Mouse (Mus musculus) forebrain, embryonic 12.5 days (tissue): ENCODE results near the gene Stfa3. TPM values are rescaled to one million over a fixed set of nuclear protein-coding genes. Genes with fewer than 3 reads are reported as not detected.

Source experiments
- ATAC-seq: fragments of 200-750 bp; cut with Nextera tagmentation; 2 replicates; pipeline ENCODE4 v1.8.0; 2017; ENCODE audit warnings: moderate TSS enrichment; ENCODE audit not compliant: low FRiP score
- H3K27ac ChIP-seq: fragments of 300-500 bp; sonication (generic); 2 replicates; pipeline ENCODE4 v1.5.1; 2016; ENCODE audit warnings: mild to moderate bottlenecking
- H3K27me3 ChIP-seq: fragments of 300-500 bp; sonication (generic); 2 replicates; pipeline ENCODE4 v1.6.1; 2016; ENCODE audit warnings: mild to moderate bottlenecking
- H3K36me3 ChIP-seq: fragments of 300-500 bp; sonication (generic); replicated peaks from 2 replicates; pipeline ENCODE4 v1.6.1; 2016; ENCODE audit warnings: mild to moderate bottlenecking
- H3K4me1 ChIP-seq: fragments of 300-500 bp; sonication (generic); 2 replicates; pipeline ENCODE4 v1.6.1; 2016
- H3K4me2 ChIP-seq: fragments of 300-500 bp; sonication (generic); 2 replicates; pipeline ENCODE4 v1.6.1; 2016; ENCODE audit warnings: mild to moderate bottlenecking, moderate library complexity
- H3K4me3 ChIP-seq: fragments of 300-500 bp; sonication (generic); replicated peaks from 2 replicates; pipeline ENCODE4 v1.5.1; 2016; ENCODE audit warnings: mild to moderate bottlenecking
- H3K9ac ChIP-seq: fragments of 300-500 bp; sonication (generic); 2 replicates; pipeline ENCODE4 v1.6.1; 2016; ENCODE audit warnings: mild to moderate bottlenecking
- H3K9me3 ChIP-seq: fragments of 300-500 bp; sonication (generic); 2 replicates; pipeline ENCODE4 v1.6.1; 2016
- WGBS: fragments of 180-500 bp; shearing (Covaris S2); methylation state at CpG from one replicate; pipeline ENCODE4 v1.1.7; 2016; 5-methylcytosine and 5-hydroxymethylcytosine counted together
- polyA plus RNA-seq: library from polyadenylated mRNA; unstranded; fragments of >200 nt; fragmentation: Nextera tagmentation; extraction: Ambion mirVana; gene quantifications from 2 replicates; pipeline ENCODE4 v1.2.1, GENCODE M21; 2016

The Stfa3 gene
- polyA plus RNA-seq, result not detected in 2 replicates

DNA sequence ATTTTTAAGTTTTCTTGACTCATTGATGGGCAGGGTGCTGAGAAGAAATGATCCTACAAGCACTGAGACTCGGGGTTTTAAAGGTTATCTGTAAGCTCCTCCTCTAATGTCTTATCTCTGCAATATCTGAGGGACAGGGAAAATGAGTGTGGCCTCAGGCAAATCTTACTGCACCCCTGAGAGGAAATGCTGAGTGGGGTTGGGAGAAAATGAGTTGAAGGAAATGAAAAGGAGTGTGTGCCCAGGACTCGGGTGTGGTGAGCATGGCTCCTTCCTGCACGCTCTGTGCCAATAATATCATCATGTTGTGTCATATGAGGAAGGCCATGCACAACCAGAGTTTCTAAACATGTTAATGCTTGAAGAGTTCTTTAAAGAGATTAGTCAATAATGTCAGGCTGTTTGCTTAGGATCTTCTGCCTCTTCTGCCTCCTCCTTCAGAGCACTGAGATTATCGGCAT lies at the start of gene Stfa3:
TSS of gene Stfa3 (minus strand) at position 51 of the 461 bp plus-strand sequence.
- ATAC-seq, result no peak
- H3K9me3 ChIP-seq, result no peaks in the 10 kb centered on the region
- WGBS, result 91% methylated on average over 4 of the region's 4 CpGs
- H3K27ac ChIP-seq, result no peak within 1 kb of the TSS
- no peak within 1 kb of the TSS for H3K4me3 ChIP-seq
- H3K27me3 ChIP-seq, result no peaks in the 10 kb centered on the region
- H3K4me1 ChIP-seq, result 0 out of 2 replicates have a peak, but pooled peaks cover 5% of the 10 kb centered on the region
- H3K36me3 ChIP-seq, result no peaks in the 10 kb centered on the region
- no peak within 1 kb of the TSS for H3K9ac ChIP-seq
- no peak within 1 kb of the TSS for H3K4me2 ChIP-seq

DNA sequence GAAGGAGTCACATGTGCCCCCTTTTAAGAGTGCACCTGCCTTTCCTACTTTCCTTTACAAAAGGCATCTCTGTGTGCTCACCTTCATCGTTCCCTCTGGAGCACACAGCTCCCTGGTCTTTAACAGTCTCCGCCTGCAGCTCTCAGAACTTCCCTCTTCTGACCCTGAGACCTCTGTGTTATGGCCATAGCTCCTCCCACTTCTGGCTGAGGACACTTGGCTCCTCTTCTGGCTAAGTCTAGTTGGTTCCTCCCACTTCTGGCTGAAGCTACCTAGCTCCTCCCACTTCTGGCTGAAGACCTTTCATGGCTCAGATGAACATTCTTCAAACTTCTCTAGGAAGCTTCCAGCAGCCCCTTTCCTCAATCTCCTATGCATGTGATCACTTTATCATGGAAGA lies 47.1 kb upstream of the Stfa3 start:
- Histone ChIP-seq H3K27me3 (no peaks in the 10 kb centered on the region), H3K36me3 (no peaks in the 10 kb centered on the region), H3K9ac (no peak overlapping the region), H3K4me2 (no peak overlapping the region), H3K4me3 (no peak overlapping the region), H3K4me1 (no peaks in the 10 kb centered on the region), H3K27ac (no peak overlapping the region), H3K9me3 (no peaks in the 10 kb centered on the region)
- ATAC-seq, result no peak
- WGBS, result 85% methylated on average over 2 of the region's 2 CpGs

GRCm38 (mm10) chr16:36492420-36492819 lies 37.2 kb upstream of the Stfa3 start:
- Histone ChIP-seq H3K4me3 (no peak overlapping the region), H3K4me2 (no peak overlapping the region), H3K9ac (no peak overlapping the region), H3K36me3 (no peaks in the 10 kb centered on the region), H3K9me3 (no peaks in the 10 kb centered on the region), H3K27ac (no peak overlapping the region), H3K27me3 (no peaks in the 10 kb centered on the region), H3K4me1 (no peaks in the 10 kb centered on the region)
- 94% methylated on average over 1 of the region's 1 CpGs for WGBS
- ATAC-seq, result no peak

- no peak for ATAC-seq
- Histone ChIP-seq H3K4me2 (no peak overlapping the region), H3K9ac (no peak overlapping the region), H3K27me3 (no peaks in the 10 kb centered on the region), H3K4me3 (no peak overlapping the region), H3K4me1 (no peaks in the 10 kb centered on the region), H3K36me3 (no peaks in the 10 kb centered on the region), H3K9me3 (no peaks in the 10 kb centered on the region), H3K27ac (no peak overlapping the region)
- WGBS, result 87% methylated on average over 9 of the region's 9 CpGs
Observed at GRCm38 (mm10) chr16:36476866-36477265, 21.7 kb upstream of the Stfa3 start.

GRCm38 (mm10) chr16:36475530-36475929 lies 20.3 kb upstream of the Stfa3 start:
- Histone ChIP-seq H3K27ac (no peak overlapping the region), H3K27me3 (no peaks in the 10 kb centered on the region), H3K4me1 (peaks cover 5% of the 10 kb centered on the region; the same call in 1 of the 2 replicates), H3K4me2 (no peak overlapping the region), H3K9me3 (no peaks in the 10 kb centered on the region), H3K4me3 (no peak overlapping the region), H3K36me3 (no peaks in the 10 kb centered on the region), H3K9ac (no peak overlapping the region)
- ATAC-seq, result no peak
- 89% methylated on average over 3 of the region's 3 CpGs for WGBS

DNA sequence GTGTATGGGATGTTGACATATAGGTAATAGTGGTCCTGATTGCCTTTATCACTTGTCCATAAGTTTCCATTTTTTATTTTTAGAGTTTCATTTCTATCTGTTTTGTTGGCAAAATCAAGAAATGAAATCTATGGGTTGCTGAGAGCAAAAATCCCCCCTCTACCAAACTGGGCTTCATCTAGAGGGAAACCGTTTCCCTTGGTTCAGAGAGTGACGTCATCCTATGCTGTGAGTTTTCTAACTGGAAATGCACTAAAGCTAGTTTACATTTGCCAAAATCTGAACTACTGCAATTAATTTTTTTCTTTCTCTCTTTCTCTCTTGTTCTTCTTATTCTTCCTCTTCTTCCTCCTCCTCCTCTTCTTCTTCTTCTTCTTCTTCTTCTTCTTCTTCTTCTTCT lies 19.7 kb upstream of the Stfa3 start:
- H3K9me3 ChIP-seq, result no peaks in the 10 kb centered on the region
- H3K9ac ChIP-seq, result no peak overlapping the region
- H3K4me3 ChIP-seq, result no peak overlapping the region
- peaks cover 7% of the 10 kb centered on the region; the same call in 1 of the 2 replicates for H3K4me1 ChIP-seq
- no peak overlapping the region for H3K4me2 ChIP-seq
- no peaks in the 10 kb centered on the region for H3K27me3 ChIP-seq
- H3K36me3 ChIP-seq, result no peaks in the 10 kb centered on the region
- no peak for ATAC-seq
- 83% methylated on average over 2 of the region's 2 CpGs for WGBS
- H3K27ac ChIP-seq, result no peak overlapping the region

GRCm38 (mm10) chr16:36473217-36474216 lies 18.3 kb upstream of the Stfa3 start:
- H3K36me3 ChIP-seq, result no peaks in the 10 kb centered on the region
- H3K27ac ChIP-seq, result no peak overlapping the region
- 51% methylated on average over 17 of the region's 17 CpGs for WGBS
- no peaks in the 10 kb centered on the region for H3K27me3 ChIP-seq
- no peak overlapping the region for H3K9ac ChIP-seq
- H3K4me1 ChIP-seq, result peaks cover 7% of the 10 kb centered on the region; the same call in 1 of the 2 replicates
- ATAC-seq, result peak; percentile 44; the same call in 1 of the 2 replicates
- H3K4me3 ChIP-seq, result no peak overlapping the region
- H3K4me2 ChIP-seq, result no peak overlapping the region
- no peaks in the 10 kb centered on the region for H3K9me3 ChIP-seq

DNA sequence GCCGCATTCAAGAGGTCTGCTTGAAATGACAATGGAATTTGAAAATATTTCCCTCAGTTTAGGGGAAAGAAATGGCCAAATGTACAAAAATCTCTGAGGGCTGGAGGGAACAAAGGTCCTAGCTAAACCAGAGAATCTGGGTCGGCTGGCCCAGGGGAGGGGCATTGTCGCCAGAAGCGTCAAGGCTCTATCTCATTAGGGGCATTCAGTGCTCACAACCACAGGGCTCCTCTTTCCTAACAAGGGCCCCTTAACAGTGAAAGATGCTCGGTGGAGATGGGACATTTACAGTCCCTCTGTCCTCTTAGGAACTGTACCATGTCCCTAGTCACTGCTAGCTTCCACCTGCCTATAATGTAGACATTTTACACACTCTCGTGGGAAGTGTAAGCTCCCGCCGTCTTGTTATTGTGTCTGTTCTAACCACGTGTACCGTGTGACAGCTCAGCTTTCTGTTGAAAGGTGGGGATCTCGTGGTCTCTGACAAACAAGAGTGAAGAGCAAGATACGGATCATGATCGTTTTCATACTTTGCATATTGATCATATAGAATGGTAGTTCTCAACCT lies 16.0 kb upstream of the Stfa3 start:
- Histone ChIP-seq H3K9ac (no peak overlapping the region), H3K27ac (no peak overlapping the region), H3K4me1 (peaks cover 7% of the 10 kb centered on the region; the same call in 1 of the 2 replicates), H3K9me3 (no peaks in the 10 kb centered on the region), H3K4me3 (no peak overlapping the region), H3K36me3 (no peaks in the 10 kb centered on the region), H3K4me2 (no peak overlapping the region), H3K27me3 (no peaks in the 10 kb centered on the region)
- ATAC-seq, result no peak
- WGBS, result 45% methylated on average over 13 of the region's 13 CpGs

GRCm38 (mm10) chr16:36469955-36470478 lies 14.8 kb upstream of the Stfa3 start:
- H3K9ac ChIP-seq, result no peak overlapping the region
- no peak overlapping the region for H3K4me2 ChIP-seq
- H3K27ac ChIP-seq, result no peak overlapping the region
- no peaks in the 10 kb centered on the region for H3K27me3 ChIP-seq
- ATAC-seq, result no peak
- H3K4me3 ChIP-seq, result no peak overlapping the region
- no peaks in the 10 kb centered on the region for H3K9me3 ChIP-seq
- peaks cover 7% of the 10 kb centered on the region; the same call in 1 of the 2 replicates for H3K4me1 ChIP-seq
- H3K36me3 ChIP-seq, result no peaks in the 10 kb centered on the region
- WGBS, result 11% methylated on average over 2 of the region's 2 CpGs

GRCm38 (mm10) chr16:36469367-36469766 lies 14.2 kb upstream of the Stfa3 start:
- Histone ChIP-seq H3K9me3 (no peaks in the 10 kb centered on the region), H3K36me3 (no peaks in the 10 kb centered on the region), H3K9ac (no peak overlapping the region), H3K27me3 (no peaks in the 10 kb centered on the region), H3K4me1 (peaks cover 7% of the 10 kb centered on the region; the same call in 1 of the 2 replicates), H3K4me3 (no peak overlapping the region), H3K4me2 (no peak overlapping the region), H3K27ac (no peak overlapping the region)
- 90% methylated on average over 9 of the region's 9 CpGs for WGBS
- ATAC-seq, result no peak

DNA sequence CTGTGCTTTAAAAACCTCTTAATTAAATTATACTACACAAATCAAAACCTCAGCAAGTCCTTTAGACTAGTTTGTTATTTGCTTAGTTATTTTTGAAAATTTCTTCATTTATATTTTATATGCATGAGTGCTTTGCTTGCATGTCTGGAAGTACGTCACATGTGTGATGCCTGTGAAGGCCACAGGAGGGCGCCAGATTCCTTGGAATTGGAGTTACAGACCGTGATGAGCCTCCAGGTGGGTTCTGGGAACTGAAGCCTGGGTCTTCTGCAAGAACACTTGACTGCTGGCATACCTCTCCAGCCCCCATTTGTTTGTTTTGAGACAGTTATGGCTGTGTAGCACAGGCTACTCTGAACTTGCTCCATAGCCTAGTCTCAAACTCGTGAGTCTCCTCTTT lies 13.7 kb upstream of the Stfa3 start:
- Histone ChIP-seq H3K27me3 (no peaks in the 10 kb centered on the region), H3K4me1 (peaks cover 7% of the 10 kb centered on the region; the same call in 1 of the 2 replicates), H3K36me3 (no peaks in the 10 kb centered on the region), H3K4me2 (no peak overlapping the region), H3K9ac (no peak overlapping the region), H3K27ac (no peak overlapping the region), H3K4me3 (no peak overlapping the region), H3K9me3 (no peaks in the 10 kb centered on the region)
- ATAC-seq, result no peak
- 71% methylated on average over 4 of the region's 4 CpGs for WGBS

DNA sequence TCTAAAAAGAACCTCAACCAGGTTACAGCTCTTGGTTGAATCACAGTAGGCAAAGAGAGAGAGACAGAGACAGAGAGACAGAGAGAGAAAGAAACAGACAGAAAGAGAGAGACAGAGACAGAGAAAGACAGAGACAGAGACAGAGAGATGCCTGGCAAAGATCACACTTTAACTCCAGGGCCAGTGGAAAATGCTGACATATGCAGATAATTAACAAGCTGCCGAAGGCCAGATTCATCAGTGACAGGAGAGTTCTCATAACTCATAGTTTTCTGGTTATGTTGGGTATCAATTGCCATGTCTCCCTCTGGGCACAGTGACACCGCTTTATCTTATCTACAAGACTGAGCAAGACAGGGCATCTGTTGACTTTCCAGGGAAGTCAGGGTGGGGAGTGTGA lies 12.7 kb upstream of the Stfa3 start:
- no peak overlapping the region for H3K4me3 ChIP-seq
- no peaks in the 10 kb centered on the region for H3K27me3 ChIP-seq
- H3K4me2 ChIP-seq, result no peak overlapping the region
- H3K9me3 ChIP-seq, result no peaks in the 10 kb centered on the region
- no peak for ATAC-seq
- H3K4me1 ChIP-seq, result peaks cover 7% of the 10 kb centered on the region; the same call in 1 of the 2 replicates
- WGBS, result 86% methylated on average over 2 of the region's 2 CpGs
- H3K27ac ChIP-seq, result no peak overlapping the region
- no peak overlapping the region for H3K9ac ChIP-seq
- H3K36me3 ChIP-seq, result no peaks in the 10 kb centered on the region
